Mouse (Mus musculus) neutrophil, adult 5-6 weeks (primary cell): ENCODE data around the gene Cript. TPM values are rescaled to one million over a fixed set of nuclear protein-coding genes. Genes with fewer than 3 reads are reported as not detected.
"Not testable (repeated sequence)": the region's sequence is repeated elsewhere in the genome, so short reads cannot be mapped to it uniquely, and the experiment has no call there.

Experiments used
- ATAC-seq: fragments of 151-379, 151-347 bp; 2 replicates; pipeline ENCODE4 v1.8.0; 2017; ENCODE audit warnings: mild to moderate bottlenecking, moderate TSS enrichment; ENCODE audit not compliant: insufficient number of reproducible peaks, poor library complexity, low FRiP score, severe bottlenecking; ENCODE audit errors: extremely low read depth
- total RNA-seq: library from RNA; stranded (forward); fragments of 200-1000 nt; gene quantifications from 2 replicates; pipeline ENCODE4 v1.2.3, GENCODE M21; 2017

Cript gene
- total RNA-seq, 1 experiment from 2014 or later: 81.6 TPM

DNA sequence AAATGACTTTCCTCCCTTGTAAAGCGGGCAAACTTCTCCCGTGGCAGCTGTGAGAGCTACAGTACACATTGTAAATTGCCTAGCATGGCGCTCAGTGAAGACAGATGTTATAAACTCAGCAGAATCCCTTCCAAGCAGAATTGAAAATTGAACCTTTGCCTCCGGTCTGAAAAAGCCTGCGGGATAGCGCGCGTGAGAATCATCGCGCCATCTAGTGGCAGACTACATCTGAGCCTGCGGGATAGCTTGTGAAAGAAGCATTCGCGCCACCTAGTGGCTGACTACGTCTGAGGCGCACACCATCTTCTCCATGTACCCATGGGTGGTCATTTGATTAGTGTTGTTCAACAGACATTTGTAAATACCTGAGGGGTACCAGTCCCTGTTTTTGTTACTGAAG is 19.0 kb downstream of the Cript start:
- ATAC-seq: peak; percentile 98

DNA sequence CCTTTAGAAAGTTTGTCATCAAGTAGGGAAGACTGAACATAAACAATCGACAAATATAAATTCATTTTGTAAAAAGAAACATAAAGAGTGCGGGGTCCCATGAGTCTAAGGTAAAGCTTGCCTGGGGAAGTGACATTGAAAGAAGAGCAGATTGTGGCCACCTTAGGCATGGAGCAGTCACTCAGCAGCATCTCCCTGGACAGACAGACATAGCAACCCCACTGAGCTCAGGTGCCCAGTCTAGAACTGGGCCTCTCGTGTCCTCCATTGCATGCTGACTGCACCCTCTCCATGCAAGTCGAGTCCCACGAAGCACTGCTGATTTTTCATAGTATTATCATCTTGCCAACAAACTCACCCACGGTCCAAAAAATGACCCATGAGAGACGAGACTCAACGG is 19.4 kb downstream of the Cript start:
- no peak for ATAC-seq

DNA sequence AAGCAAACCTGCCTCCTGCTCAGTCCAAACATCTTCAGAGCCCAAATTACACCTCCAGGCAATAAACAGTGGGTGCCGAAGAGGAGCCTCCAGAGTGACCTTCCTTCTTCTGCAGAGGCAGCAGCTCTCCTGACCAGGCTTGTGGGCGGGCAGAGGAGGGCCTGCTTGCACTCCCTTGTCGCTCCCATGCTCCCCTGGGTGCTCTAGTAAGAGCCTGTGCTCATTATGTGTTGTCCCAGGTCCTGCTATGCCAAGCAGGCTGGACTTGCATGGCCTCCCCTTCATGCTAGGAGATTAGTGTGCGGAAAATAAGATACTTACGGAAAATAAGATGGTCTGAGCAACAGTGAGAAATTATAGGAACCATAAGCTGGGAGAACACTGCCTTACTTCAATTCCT is 24.3 kb downstream of the Cript start:
- ATAC-seq: no peak

DNA sequence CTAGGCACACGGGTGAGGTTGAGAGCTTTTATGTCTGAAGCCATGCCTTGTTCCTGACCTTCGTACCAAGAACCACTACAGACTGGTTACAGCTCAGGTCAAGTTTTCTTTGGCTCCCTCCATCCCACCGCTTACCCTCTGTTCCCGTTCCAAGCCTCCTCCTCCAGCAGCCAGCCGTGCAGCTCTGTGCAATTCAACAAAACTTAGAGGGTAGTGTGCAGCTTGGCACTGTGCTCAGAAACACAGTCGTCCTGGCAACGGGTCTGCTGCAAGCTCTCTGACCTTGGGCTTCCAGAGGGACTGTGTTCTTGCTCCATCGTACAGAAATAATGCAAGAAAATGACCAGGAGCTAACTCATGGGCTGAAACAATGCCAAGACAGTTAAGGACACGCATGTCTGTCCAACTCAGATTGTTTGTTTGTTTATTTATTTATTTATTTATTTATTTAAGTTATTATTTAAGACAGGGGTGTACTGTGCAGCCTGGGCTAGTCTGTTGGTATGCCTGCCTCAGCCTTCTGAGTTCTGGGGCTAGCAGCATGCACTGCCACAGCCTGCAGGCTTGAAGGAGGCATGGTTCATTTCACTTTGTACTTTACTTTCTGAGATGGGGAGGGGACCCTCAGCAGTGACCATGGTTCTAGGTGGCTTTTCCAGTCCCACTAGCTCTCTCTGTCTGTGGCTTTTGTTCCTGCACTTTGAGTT is 25.3 kb downstream of the Cript start:
- ATAC-seq: no peak

DNA sequence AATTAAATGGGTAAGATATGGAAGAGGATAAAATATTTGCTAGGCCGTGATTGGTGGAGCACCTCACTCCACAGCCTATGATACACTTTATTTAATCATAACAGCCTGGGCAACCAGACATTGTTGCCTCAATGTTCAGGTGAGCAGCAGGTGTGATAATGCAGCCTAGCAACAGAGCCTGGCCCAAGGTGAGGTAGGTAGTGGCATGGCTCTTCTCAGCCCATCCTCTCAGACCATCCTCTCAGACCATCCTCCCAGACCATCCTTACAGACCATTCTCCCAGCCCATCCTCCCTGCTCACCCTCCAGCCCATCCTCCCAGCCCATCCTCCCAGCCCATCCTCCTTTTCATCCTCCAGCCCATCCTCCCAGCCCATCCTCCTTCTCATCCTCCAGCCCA is 26.3 kb downstream of the Cript start:
- ATAC-seq: no peak

DNA sequence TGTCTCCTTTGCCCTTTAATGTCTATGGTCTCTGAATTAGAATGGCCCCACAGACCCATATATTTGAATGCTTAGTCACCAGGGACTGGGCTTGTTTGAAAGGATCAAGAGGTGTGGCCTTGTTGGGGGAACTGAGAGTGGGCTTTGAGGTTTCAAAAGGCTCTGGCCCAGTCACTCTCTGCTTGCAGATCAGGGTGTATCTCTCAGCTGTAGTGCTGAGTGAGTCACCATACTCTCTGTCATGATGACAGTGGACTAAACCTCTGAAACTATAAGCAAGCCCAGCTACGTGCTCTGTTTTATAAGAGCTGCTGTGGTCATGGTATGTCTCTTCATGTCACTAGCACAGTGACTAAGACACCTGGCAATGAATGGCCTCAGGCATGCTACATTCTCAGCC is 27.1 kb downstream of the Cript start:
- no peak for ATAC-seq

DNA sequence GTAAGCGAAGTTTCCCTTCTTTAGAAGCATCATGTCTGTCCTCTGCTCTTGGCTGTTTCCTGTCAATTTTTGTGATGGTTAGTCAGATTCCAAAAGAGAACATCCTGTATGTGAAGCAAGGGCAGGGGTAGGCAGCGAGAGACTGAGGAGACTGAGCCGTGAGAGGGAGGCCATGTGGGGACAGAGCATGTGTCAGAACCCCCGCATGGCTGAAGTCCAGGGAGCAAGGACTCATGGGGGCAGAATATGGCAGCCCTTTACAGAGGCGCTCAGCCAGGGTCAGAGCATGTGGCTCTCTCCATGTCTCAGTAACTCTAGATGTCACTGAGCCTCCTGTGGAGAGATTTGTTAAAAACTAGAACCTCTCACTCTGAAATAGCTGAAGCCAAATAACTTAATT is 28.6 kb downstream of the Cript start:
- no peak for ATAC-seq

DNA sequence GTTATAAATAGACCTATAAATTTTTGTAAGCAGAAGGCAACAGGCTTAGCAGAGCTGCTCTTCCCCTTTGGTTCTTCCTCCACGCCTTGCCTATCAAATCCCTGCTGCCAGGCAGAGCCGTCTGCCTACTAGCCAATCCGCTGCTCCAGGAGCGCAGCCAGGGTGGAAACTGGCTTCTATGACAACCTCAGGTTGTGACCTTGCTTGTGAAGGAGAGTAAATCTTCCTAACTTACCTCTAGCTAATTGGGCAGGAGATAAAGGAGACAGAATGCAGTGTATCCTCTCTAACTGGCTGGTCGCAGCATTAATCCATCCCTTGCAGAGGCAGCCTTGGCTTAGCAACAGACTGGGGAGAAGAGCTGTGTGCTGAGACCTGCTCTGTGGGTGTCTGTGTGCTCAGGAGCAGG is 29.7 kb downstream of the Cript start:
- no peak for ATAC-seq

DNA sequence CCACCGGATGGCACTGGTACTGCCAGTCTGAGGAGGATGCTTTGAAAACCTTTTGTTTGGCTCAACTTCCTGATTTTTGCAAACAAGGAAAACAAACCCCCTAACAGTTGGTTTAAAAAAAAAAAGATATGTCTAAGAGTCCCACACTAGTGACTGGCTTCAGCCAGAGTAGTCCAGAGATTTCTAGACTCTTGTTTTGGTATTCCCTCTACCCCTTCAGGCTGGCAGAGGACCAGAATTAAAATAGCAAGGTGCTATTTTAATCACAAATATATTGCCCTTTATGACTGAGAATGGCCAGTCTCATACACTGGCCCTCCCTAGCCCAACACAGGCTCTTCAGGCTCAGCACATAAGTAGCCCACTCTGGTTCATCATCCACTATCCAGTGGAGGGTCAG is 30.3 kb downstream of the Cript start:
- no peak for ATAC-seq

DNA sequence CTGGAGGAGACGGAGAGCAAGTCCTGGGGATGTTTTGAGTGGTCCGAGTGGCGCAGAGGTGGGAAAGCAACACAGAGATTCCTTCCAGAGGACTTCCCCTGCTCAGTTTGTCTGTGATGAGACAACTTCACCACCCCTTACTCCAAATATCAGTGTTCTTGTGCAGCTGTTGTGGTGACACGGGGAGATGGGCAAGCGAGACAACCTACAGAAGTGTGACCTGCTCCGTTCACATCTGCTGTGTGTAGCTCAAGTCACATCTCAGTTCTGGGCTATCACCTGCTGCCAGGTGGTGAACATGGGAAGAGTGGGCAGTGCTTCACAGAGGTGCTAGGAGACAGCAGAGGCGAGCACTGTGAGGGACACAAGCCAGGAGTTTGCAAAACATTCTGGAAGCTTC is 31.4 kb downstream of the Cript start:
- no peak for ATAC-seq

DNA sequence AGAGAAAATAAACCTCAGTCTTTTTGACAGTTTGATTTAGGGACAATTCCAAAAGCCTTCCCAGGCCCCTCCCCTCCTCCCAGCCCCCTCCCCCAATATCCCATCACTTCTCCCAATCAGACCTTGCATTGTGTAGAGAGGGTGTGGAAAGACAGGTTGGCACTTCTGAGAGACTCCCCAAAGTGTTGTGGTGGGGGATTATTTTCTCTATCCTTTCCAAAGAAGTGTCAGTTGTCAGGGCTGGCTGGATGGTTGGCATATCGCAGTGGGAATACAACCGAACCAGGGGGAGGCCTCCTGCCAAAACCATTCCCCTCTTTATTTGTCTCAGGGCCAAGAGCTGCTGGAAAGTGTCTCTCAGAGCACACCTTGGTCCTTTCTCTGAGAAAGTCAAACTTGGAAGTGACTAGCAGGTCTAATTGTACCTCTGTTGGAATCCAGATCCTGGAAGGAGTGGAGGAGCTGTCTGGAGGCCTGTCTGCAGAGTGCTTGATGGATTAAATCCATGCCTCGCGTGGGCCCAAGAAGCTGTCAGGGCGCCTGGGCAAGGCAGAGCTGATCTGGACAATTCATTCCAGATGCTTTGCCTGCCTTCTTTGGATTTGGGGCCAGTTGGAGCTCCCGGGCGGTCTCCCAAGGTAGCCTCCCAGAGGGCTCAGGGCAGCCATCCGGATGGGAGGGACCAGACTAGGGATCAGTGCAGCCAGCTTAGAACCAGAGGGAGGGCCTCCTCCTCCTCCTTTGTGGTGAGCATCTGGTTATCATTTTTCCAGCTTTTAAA is 32.3 kb downstream of the Cript start:
- no peak for ATAC-seq

DNA sequence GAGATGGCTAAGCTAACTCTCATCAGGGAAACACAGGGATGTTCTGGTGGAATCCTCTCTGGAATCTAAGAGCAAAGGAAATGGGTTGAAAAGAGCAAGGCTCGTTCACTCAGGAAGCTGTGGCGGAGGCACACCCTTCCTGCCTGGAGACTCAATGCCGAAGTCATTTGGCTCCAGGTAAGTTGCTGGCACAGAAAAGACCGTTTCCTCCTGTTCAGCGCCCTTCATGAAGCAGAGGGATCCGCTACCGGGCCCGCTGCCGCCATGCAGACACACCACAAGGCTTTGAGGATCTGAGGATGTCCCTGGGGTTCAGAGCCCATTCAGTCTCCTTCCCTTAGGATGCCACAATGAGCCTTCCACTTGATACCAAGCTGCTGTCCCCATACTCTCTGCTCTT is 37.3 kb downstream of the Cript start:
- no peak for ATAC-seq

DNA sequence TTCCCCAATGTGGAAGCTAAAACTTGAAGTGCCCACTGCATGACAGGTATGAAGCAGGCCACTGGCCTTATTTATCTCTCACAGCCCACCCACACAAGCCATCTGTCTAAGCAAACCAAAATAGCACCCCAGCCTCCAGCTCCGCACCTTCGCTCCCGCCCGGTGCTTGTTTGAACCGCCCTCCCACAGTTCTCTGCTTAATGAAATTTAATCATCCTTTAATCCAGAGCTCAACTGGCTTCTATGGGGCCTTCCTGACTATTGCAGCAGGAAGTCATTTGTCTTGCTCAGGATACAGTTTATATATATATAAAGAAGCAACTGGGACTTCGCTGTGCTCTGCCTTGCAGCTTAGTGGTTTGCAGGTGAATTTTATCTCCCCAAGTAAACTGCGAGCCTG is 38.1 kb downstream of the Cript start:
- ATAC-seq: no peak

DNA sequence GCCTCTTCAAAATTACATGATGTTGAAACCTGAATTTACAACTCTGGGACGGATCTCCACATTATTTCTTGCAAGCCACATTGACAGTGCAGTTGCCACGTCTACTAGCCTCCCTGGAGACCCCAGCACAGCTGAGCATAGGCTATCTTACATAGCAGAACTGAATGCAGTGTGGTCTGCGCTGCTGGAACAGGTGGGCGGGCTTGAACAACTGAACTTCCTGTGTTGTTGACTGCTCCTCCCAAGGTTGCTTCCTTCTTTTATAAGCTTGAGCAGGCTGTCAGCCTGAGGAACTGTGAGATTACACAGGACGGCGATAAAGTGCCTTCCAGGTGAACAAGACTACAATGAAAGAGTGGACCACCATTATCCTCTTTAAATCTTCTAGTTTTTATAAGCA is 38.6 kb downstream of the Cript start:
- peak; percentile 76; the same call in 1 of the 2 replicates for ATAC-seq

DNA sequence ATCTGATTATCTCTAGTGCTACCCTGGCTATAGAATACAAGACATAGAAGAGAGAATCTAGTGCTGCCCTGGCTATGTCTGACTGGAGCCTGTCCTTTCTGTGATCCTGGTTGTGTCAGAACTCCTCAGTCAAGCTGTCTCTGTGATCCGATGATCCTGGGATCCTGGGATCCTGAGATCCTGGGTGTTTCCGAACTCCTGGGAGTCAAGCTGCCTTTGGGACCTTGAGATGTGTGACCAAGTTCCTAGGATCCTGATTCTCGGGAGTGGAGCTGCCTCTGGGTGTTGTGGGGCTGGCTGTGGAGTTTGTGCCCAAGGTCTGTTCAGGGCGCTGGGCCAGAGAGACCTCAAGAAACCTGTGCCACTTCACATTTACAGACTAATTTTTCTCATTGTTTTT is 43.6 kb downstream of the Cript start:
- no peak for ATAC-seq

DNA sequence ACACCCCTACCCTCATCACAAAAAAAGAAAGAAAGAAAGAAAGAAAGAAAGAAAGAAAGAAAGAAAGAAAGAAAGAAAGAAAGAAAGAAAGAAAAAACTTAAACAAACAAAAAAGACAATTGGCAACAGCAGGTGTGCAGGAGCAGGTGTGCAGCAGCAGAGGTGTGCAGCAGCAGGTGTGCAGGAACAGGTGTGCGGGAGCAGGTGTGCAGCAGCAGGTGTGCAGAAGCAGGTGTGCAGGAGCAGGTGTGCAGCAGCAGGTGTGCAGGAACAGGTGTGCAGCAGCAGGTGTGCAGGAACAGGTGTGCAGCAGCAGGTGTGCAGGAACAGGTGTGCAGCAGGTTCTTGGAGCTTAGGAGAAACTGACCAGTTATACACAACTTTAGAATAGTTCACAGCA is 46.8 kb downstream of the Cript start:
- ATAC-seq: not testable (repeated sequence)

DNA sequence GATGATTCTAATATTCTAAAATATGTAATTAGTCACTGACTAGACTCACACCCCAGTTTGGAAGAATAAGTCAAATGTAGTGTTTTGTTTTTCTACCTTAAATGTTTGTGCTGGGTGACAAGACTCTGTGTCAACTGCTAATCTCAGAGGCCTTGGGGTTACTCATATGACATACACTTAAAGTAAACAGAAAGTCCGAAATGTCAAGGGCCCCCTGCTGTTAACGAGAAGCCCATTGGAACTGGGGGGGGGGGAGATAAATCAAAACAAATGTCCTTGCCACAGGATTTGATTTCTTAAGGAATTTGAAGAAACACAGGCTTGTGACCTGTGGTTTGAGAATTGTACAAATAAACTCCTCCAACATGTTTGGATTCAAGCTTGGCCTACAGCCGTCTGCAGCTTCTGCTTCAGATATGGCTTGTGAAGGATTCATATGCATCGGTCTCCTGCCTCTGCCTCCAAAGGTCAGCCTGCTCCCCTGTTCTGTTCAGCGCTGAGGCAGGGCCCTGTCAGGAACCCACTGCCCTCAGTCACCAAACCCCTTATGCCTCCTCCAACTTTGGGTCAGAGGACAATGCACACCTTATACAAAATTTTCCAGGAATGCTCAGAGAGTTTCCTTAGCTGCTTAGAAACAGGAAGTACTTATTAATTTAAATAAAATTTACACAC is 47.6 kb downstream of the Cript start:
- no peak for ATAC-seq

DNA sequence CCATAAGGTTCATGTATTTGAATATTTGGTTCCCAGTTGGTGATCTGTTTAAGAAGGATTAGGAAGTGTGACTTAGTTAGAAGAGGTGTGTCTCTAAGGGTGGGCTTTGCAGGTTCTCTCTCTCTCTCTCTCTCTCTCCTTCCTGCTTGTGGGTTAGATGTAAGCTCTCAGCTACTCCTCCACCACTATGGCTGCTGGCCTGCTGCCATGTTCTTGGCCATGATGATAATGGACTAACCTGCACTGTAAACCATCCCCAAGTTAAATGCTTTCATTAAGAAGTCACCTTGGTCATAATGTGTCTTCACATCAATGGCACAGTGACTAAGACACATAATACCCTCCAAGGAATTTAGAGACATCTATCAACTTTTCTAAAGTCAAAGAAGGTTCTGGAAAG is 48.1 kb downstream of the Cript start:
- no peak for ATAC-seq

DNA sequence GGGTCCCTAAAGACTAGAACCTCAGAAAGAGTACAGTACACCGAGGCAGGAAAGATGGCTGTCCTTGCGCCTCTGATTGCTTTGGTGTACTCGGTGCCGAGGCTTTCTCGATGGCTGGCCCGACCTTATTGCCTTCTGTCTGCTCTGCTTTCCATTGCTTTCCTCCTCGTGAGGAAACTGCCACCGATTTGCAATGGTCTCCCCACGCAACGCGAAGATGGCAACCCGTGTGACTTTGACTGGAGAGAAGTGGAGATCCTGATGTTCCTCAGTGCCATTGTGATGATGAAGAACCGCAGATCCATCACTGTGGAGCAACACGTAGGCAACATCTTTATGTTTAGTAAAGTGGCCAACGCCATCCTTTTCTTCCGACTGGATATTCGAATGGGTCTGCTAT is 52.9 kb downstream of the Cript start:
- ATAC-seq: not testable (repeated sequence)

DNA sequence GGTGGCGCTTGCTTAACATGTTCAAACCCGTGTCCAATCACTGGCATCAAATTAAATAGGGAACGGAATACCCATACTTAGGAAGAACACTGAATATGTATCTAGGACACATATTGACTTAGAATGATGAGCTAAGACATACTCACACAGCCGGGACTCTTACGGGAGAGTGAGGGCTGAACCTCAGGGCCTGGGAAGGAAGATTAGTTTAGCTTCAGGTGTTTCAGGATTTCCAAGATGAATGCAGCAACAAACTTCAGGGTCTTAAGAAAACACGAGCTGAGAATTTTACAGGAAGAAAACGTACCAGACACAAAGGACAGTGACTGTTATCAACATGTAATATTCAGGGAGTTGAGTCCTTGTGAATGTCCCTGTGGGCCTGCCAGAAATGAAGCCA is 55.4 kb downstream of the Cript start:
- no peak for ATAC-seq
